Mouse (Mus musculus) spleen, adult 2 months (tissue): ENCODE measurements around the gene Slc22a1. TPM values are rescaled to one million over a fixed set of nuclear protein-coding genes. Genes with fewer than 3 reads are reported as not detected.

Source experiments
- DNase-seq, 2 experiments: peaks; one replicate each; pipeline versions ENCODE4 v3.0.0 to v3.0.0-alpha.2; 2012 to 2021; ENCODE audit warnings: low spot score in 2 of 2, low read depth in 1 of 2
- H3K27ac ChIP-seq: fragments of 200-500 bp; 2 replicates; pipeline ENCODE4 v1.5.1; 2012; ENCODE audit warnings: low read length, inconsistent platforms; ENCODE audit not compliant: insufficient read depth
- H3K27me3 ChIP-seq: fragments of 200-500 bp; 2 replicates; pipeline ENCODE4 v1.6.1; 2012; ENCODE audit warnings: mild to moderate bottlenecking, moderate library complexity, low read length, inconsistent platforms; ENCODE audit not compliant: control insufficient read depth, insufficient read depth
- H3K36me3 ChIP-seq: fragments of 200-500 bp; 2 replicates; pipeline ENCODE4 v1.6.1; 2012; ENCODE audit warnings: mild to moderate bottlenecking, low read length, inconsistent platforms; ENCODE audit not compliant: control insufficient read depth, insufficient read depth
- H3K4me1 ChIP-seq: fragments of 200-500 bp; 2 replicates; pipeline ENCODE4 v1.6.1; 2011; ENCODE audit warnings: inconsistent platforms; ENCODE audit not compliant: control insufficient read depth, insufficient read depth, insufficient read length
- H3K4me3 ChIP-seq: fragments of 200-500 bp; 2 replicates; pipeline ENCODE4 v1.5.1; 2011; ENCODE audit warnings: mild to moderate bottlenecking, inconsistent platforms; ENCODE audit not compliant: insufficient read depth, insufficient read length; ENCODE audit errors: extremely low read depth
- CTCF ChIP-seq: fragments of 200-500 bp; IDR thresholded peaks from 2 replicates; pipeline ENCODE4 v1.5.1; 2011; ENCODE audit warnings: mild to moderate bottlenecking, inconsistent platforms; ENCODE audit not compliant: insufficient read depth, insufficient read length, insufficient replicate concordance; ENCODE audit errors: extremely low read depth
- POLR2A ChIP-seq: fragments of 200-500 bp; IDR thresholded peaks from 2 replicates; pipeline ENCODE4 v1.6.1; 2011; ENCODE audit warnings: low read depth, low read length, inconsistent platforms
- WGBS: fragments of 180-500 bp; shearing (Covaris S2); methylation state at CpG from one replicate; pipeline ENCODE4 v1.1.7; 2018; 5-methylcytosine and 5-hydroxymethylcytosine counted together
- polyA plus RNA-seq: library from polyadenylated mRNA; depleted of rRNA; stranded (reverse); fragments of >200 nt; gene quantifications from 2 replicates; pipeline ENCODE4 v1.2.3, GENCODE M21; 2012

Slc22a1 gene
- polyA plus RNA-seq, 1 experiment, result 0.04 TPM

GRCm38 (mm10) chr17:12658784-12659183, 16.8 kb downstream of the Slc22a1 start:
- Histone ChIP-seq H3K27me3 (no peaks in the 10 kb centered on the region), H3K4me1 (peaks cover 2% of the 10 kb centered on the region; the same call in 1 of the 2 replicates), H3K27ac (no peak overlapping the region), H3K4me3 (no peak overlapping the region), H3K36me3 (no peaks in the 10 kb centered on the region)
- DNase-seq, result no peak
- TF ChIP-seq POLR2A (no peak), CTCF (no peak)
- 88% methylated on average over 7 of the region's 7 CpGs for WGBS

GRCm38 (mm10) chr17:12655826-12656225, 19.8 kb downstream of the Slc22a1 start:
- TF ChIP-seq CTCF (no peak), POLR2A (no peak)
- Histone ChIP-seq H3K27me3 (no peaks in the 10 kb centered on the region), H3K27ac (no peak overlapping the region), H3K36me3 (no peaks in the 10 kb centered on the region), H3K4me3 (no peak overlapping the region), H3K4me1 (peaks cover 2% of the 10 kb centered on the region; the same call in 1 of the 2 replicates)
- 9% methylated on average over 7 of the region's 7 CpGs for WGBS
- peak in 1 of 2 experiments; percentile 7 for DNase-seq

- no peak for DNase-seq
- H3K4me1 ChIP-seq, result peaks cover 2% of the 10 kb centered on the region; the same call in 1 of the 2 replicates
- no peak overlapping the region for H3K27ac ChIP-seq
- no peak for TF ChIP-seq POLR2A
- no peak for TF ChIP-seq CTCF
- no peak overlapping the region for H3K4me3 ChIP-seq
- WGBS, result 93% methylated on average over 3 of the region's 3 CpGs
- no peaks in the 10 kb centered on the region for H3K27me3 ChIP-seq
- no peaks in the 10 kb centered on the region for H3K36me3 ChIP-seq
These were observed 21.6 kb downstream of the Slc22a1 start for GRCm38 (mm10) chr17:12654061-12654460.

GRCm38 (mm10) chr17:12652604-12653003, 23.0 kb downstream of the Slc22a1 start:
- no peak for TF ChIP-seq POLR2A
- TF ChIP-seq CTCF, result no peak
- no peaks in the 10 kb centered on the region for H3K36me3 ChIP-seq
- H3K27ac ChIP-seq, result no peak overlapping the region
- no peaks in the 10 kb centered on the region for H3K27me3 ChIP-seq
- H3K4me3 ChIP-seq, result no peak overlapping the region
- H3K4me1 ChIP-seq, result peaks cover 2% of the 10 kb centered on the region; the same call in 1 of the 2 replicates
- 96% methylated on average over 11 of the region's 11 CpGs for WGBS
- DNase-seq, result no peak

- H3K27ac ChIP-seq, result no peak overlapping the region
- no peaks in the 10 kb centered on the region for H3K36me3 ChIP-seq
- no peaks in the 10 kb centered on the region for H3K27me3 ChIP-seq
- no peaks in the 10 kb centered on the region for H3K4me1 ChIP-seq
- TF ChIP-seq CTCF (no peak), POLR2A (no peak)
- 95% methylated on average over 5 of the region's 5 CpGs for WGBS
- no peak for DNase-seq
- H3K4me3 ChIP-seq, result no peak overlapping the region
These were observed 30.2 kb downstream of the Slc22a1 start for GRCm38 (mm10) chr17:12645461-12645860.

- 51% methylated on average over 4 of the region's 4 CpGs for WGBS
- Histone ChIP-seq H3K27me3 (no peaks in the 10 kb centered on the region), H3K27ac (no peak overlapping the region), H3K36me3 (no peaks in the 10 kb centered on the region), H3K4me3 (no peak overlapping the region), H3K4me1 (no peaks in the 10 kb centered on the region)
- TF ChIP-seq POLR2A (no peak), CTCF (no peak)
- no peak for DNase-seq
These were observed 34.5 kb downstream of the Slc22a1 start for GRCm38 (mm10) chr17:12641087-12641486.

- H3K4me3 ChIP-seq, result no peak overlapping the region
- no peaks in the 10 kb centered on the region for H3K36me3 ChIP-seq
- no peaks in the 10 kb centered on the region for H3K27me3 ChIP-seq
- DNase-seq, result no peak
- no peaks in the 10 kb centered on the region for H3K4me1 ChIP-seq
- H3K27ac ChIP-seq, result no peak overlapping the region
- WGBS, result 95% methylated on average over 3 of the region's 3 CpGs
- no peak for TF ChIP-seq CTCF
- no peak for TF ChIP-seq POLR2A
These were observed 36.0 kb downstream of the Slc22a1 start for GRCm38 (mm10) chr17:12639585-12639984.
